Mouse (Mus musculus): ENCODE data around the gene Hapln2. TPM values are rescaled to one million over a fixed set of nuclear protein-coding genes. Genes with fewer than 3 reads are reported as not detected.

Gene Hapln2
- polyA plus RNA-seq, 1 experiment from 2014 or later, result 0.10 TPM

- ATAC-seq (ENCODE audit: insufficient number of reproducible peaks, insufficient read depth, low FRiP score, low TSS enrichment, low read depth), result no peak
- Histone ChIP-seq H3K36me3 (no peaks in the 10 kb centered on the region), H3K27me3 (peaks cover 58% of the 10 kb centered on the region), H3K4me1 (replicated peaks) (no peaks in the 10 kb centered on the region), H3K27ac (no peak overlapping the region), H3K9me3 (no peaks in the 10 kb centered on the region), H3K4me2 (no peak overlapping the region), H3K4me3 (replicated peaks) (no peak overlapping the region), H3K9ac (replicated peaks) (no peak overlapping the region)
- WGBS, result 65% methylated on average over 1 of the region's 1 CpGs
Measured at GRCm38 (mm10) chr3:88035561-88036293, 8.3 kb upstream of the Hapln2 start.

GRCm38 (mm10) chr3:88033506-88033905, 6.1 kb upstream of the Hapln2 start:
- Histone ChIP-seq H3K4me3 (replicated peaks) (no peak overlapping the region), H3K9ac (replicated peaks) (no peak overlapping the region), H3K27me3 (peaks cover 61% of the 10 kb centered on the region), H3K36me3 (no peaks in the 10 kb centered on the region), H3K4me1 (replicated peaks) (no peaks in the 10 kb centered on the region), H3K27ac (no peak overlapping the region), H3K4me2 (no peak overlapping the region), H3K9me3 (peaks cover under 1% of the 10 kb centered on the region; the same call in 1 of the 2 replicates)
- no peak for ATAC-seq (ENCODE audit: insufficient number of reproducible peaks, insufficient read depth, low FRiP score, low TSS enrichment, low read depth)
- WGBS, result 64% methylated on average over 5 of the region's 5 CpGs

- H3K4me1 ChIP-seq (replicated peaks), result no peaks in the 10 kb centered on the region
- peaks cover 70% of the 10 kb centered on the region for H3K27me3 ChIP-seq
- H3K9ac ChIP-seq (replicated peaks), result no peak overlapping the region
- H3K27ac ChIP-seq, result no peak overlapping the region
- no peaks in the 10 kb centered on the region for H3K36me3 ChIP-seq
- WGBS, result 16% methylated on average over 19 of the region's 19 CpGs
- H3K4me2 ChIP-seq, result no peak overlapping the region
- no peak for ATAC-seq (ENCODE audit: insufficient number of reproducible peaks, insufficient read depth, low FRiP score, low TSS enrichment, low read depth)
- no peak overlapping the region for H3K4me3 ChIP-seq (replicated peaks)
- peaks cover 9% of the 10 kb centered on the region for H3K9me3 ChIP-seq
Measured at GRCm38 (mm10) chr3:88030608-88031395, 3.4 kb upstream of the Hapln2 start.

DNA sequence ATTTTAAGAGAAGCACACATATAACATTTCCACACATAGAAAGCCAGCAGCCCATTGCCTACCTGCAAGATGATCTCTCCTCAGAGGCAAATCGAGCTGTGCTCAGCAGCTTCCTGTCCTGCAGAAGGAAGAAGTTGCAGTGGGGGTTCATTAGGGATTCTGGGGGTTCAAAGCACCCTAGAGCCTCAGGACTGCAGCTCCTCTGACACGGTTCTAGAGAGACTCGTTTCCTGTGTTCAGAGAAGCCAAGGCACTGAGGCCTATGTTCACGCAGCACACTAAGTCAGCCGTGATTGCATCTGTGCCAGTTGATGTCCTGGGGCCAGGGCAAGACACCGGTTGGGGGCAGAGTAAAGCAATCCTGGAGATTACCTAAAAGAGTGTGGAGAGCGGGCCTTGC, 560 bp downstream of the Hapln2 start:
- no peak for ATAC-seq (ENCODE audit: insufficient number of reproducible peaks, insufficient read depth, low FRiP score, low TSS enrichment, low read depth)
- Histone ChIP-seq H3K27me3 (peaks cover 86% of the 10 kb centered on the region), H3K4me3 (replicated peaks) (no peak overlapping the region), H3K4me1 (replicated peaks) (peaks cover 18% of the 10 kb centered on the region), H3K9me3 (peaks cover 9% of the 10 kb centered on the region), H3K36me3 (no peaks in the 10 kb centered on the region), H3K4me2 (no peak overlapping the region), H3K27ac (no peak overlapping the region), H3K9ac (replicated peaks) (no peak overlapping the region)
- 64% methylated on average over 7 of the region's 7 CpGs for WGBS

DNA sequence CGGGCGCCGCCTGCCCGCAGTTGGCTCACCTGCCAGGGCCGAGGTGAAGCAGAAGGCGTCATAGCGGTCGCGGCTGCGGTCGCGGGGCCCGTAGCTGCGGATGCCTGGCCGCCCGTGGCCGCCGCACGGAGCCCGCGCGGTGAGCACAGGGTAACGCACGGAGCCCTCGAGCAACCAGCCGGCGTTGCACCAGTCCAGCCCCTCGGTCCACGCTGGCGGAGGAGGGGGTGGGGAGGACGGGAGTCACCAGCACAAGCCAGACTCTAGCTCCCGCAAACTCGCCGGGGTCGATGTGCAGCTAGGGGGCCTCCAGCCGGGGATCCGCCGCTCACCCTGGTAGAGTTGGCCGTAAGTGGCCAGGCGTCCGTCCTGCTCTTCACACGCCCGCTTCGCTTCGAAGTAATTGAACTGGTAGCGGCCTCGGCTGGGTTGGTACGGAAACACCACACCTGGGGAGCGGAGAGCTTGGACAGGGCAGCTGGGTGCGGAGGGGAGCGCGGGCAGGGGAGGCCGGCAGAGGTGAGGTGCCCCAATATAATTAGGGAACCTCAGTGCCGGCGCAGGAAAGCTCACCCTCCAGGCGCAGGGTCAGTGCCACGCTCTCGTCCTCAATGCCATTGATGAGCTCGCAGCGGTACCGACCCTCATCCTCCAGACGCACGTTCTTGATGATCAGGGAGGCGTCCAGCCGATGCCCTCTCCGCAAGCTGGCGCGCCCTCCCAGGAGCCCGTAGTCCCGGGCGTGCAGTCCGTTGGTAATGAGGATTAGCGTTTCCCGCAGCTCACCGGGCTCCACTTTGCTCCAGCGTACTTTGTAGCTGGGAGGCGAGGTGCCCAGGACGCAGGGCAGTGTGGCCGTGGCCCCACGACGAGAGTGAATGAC, 4.0 kb downstream of the Hapln2 start:
- WGBS, result under 1% methylated on average over 81 of the region's 81 CpGs
- H3K4me1 ChIP-seq (replicated peaks), result peaks cover 18% of the 10 kb centered on the region
- no peaks in the 10 kb centered on the region for H3K36me3 ChIP-seq
- peak overlapping the region; percentile 52 for H3K4me3 ChIP-seq (replicated peaks)
- peaks cover 80% of the 10 kb centered on the region for H3K27me3 ChIP-seq
- peak overlapping the region; percentile 44; the same call in 1 of the 2 replicates for H3K9ac ChIP-seq (replicated peaks)
- no peak overlapping the region for H3K27ac ChIP-seq
- ATAC-seq (ENCODE audit: insufficient number of reproducible peaks, insufficient read depth, low FRiP score, low TSS enrichment, low read depth), result peak; percentile 66; the same call in 1 of the 2 replicates
- H3K9me3 ChIP-seq, result peaks cover 7% of the 10 kb centered on the region
- peak overlapping the region; percentile 95 for H3K4me2 ChIP-seq

DNA sequence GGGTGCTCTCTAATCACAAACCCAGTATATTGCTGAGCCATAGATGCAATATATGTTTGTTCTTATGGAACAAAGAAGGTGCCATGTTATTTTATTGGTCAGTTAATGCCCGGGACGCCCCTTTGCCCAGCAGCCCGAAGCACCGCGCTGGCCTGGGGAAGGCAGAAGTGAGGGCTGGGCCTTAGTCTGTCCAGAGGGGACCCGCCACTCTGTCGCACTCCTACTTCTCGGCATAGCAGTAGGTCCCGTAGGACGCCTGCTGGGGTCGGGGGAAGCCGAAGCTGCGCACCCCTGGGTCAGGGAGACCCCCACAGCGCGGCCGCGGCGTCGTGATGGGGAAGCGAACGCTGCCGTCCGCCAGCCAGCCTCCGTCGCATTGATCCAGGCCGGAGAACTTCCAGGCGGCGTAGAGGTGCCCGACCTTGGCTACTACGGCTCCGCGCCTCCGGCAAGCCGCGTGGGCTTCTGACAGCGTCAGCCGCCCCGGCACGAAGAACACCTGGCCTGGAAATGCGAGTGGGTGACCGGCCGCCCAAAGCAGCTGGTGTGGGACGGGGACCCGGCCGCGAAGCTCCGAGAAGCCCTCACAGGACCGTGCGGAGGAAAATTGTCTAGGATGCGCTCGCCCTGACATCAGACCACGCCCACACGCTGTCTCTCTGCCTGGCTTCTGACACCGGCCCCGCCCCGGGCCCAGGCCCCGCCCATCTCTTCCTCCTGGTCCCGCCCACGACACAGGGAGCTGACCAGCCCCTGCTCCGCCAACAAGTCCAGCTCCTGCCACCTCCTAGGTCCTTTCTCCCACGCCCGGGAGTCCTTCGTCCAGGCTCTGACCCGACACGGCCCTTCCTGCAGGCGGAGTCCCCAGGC, 4.8 kb downstream of the Hapln2 start:
- no peak overlapping the region for H3K27ac ChIP-seq

GRCm38 (mm10) chr3:88010634-88011265, 16.6 kb downstream of the Hapln2 start:
- Histone ChIP-seq H3K9ac (replicated peaks) (no peak overlapping the region), H3K36me3 (no peaks in the 10 kb centered on the region), H3K4me2 (no peak overlapping the region), H3K4me3 (replicated peaks) (no peak overlapping the region), H3K27me3 (peaks cover 29% of the 10 kb centered on the region), H3K27ac (no peak overlapping the region), H3K9me3 (0 out of 2 replicates have a peak, but pooled peaks cover 5% of the 10 kb centered on the region), H3K4me1 (replicated peaks) (no peaks in the 10 kb centered on the region)
- 11% methylated on average over 6 of the region's 6 CpGs for WGBS
- ATAC-seq (ENCODE audit: insufficient number of reproducible peaks, insufficient read depth, low FRiP score, low TSS enrichment, low read depth), result no peak

More for the DNA sequence above, 4.8 kb downstream of the Hapln2 start:
- ATAC-seq (ENCODE audit: insufficient number of reproducible peaks, insufficient read depth, low FRiP score, low TSS enrichment, low read depth), result peak; percentile 78
- Histone ChIP-seq H3K4me3 (replicated peaks) (peak overlapping the region; percentile 52), H3K4me1 (replicated peaks) (peaks cover 18% of the 10 kb centered on the region), H3K9ac (replicated peaks) (peak overlapping the region; percentile 44; the same call in 1 of the 2 replicates), H3K9me3 (no peaks in the 10 kb centered on the region), H3K27me3 (peaks cover 84% of the 10 kb centered on the region), H3K4me2 (peak overlapping the region; percentile 95), H3K36me3 (no peaks in the 10 kb centered on the region)
- under 1% methylated on average over 65 of the region's 66 CpGs for WGBS

GRCm38 (mm10) chr3:88005822-88006786, 21.3 kb downstream of the Hapln2 start:
- no peak overlapping the region for H3K27ac ChIP-seq
- H3K4me3 ChIP-seq (replicated peaks), result no peak overlapping the region
- H3K27me3 ChIP-seq, result peaks cover 60% of the 10 kb centered on the region
- no peaks in the 10 kb centered on the region for H3K36me3 ChIP-seq
- peaks cover 12% of the 10 kb centered on the region for H3K9me3 ChIP-seq
- H3K4me1 ChIP-seq (replicated peaks), result no peaks in the 10 kb centered on the region
- H3K4me2 ChIP-seq, result no peak overlapping the region
- no peak overlapping the region for H3K9ac ChIP-seq (replicated peaks)
- no peak for ATAC-seq (ENCODE audit: insufficient number of reproducible peaks, insufficient read depth, low FRiP score, low TSS enrichment, low read depth)
- 72% methylated on average over 18 of the region's 18 CpGs for WGBS

- H3K9me3 ChIP-seq, result peaks cover 12% of the 10 kb centered on the region
- no peak for ATAC-seq (ENCODE audit: insufficient number of reproducible peaks, insufficient read depth, low FRiP score, low TSS enrichment, low read depth)
- 0 out of 2 replicates have a peak overlapping the region, but pooled peaks have one; percentile 3 for H3K4me3 ChIP-seq (replicated peaks)
- peaks cover 12% of the 10 kb centered on the region for H3K4me1 ChIP-seq (replicated peaks)
- peaks cover 90% of the 10 kb centered on the region for H3K27me3 ChIP-seq
- no peaks in the 10 kb centered on the region for H3K36me3 ChIP-seq
- no peak overlapping the region for H3K9ac ChIP-seq (replicated peaks)
- WGBS, result 5% methylated on average over 17 of the region's 17 CpGs
- H3K27ac ChIP-seq, result no peak overlapping the region
- H3K4me2 ChIP-seq, result no peak overlapping the region
Measured at GRCm38 (mm10) chr3:88002291-88002976, 24.9 kb downstream of the Hapln2 start.
